Mouse (Mus musculus): ENCODE measurements around the gene Tk2. TPM values are rescaled to one million over a fixed set of nuclear protein-coding genes. Genes with fewer than 3 reads are reported as not detected.

Tk2 gene
- polyA plus RNA-seq, 1 experiment from 2014 or later, result 43.3 TPM

Other genes starting within 250 kb of the Tk2 start
- 18.1 and 18.9 TPM in 2 replicates for gene Cdh5, start 146.9 kb downstream of the Tk2 start, polyA plus RNA-seq (2015; fragmentation: Nextera tagmentation; extraction: Ambion mirVana)
- 5.8 and 6.0 TPM in 2 replicates for gene Bean1, start 78.1 kb downstream of the Tk2 start, polyA plus RNA-seq (2015; fragmentation: Nextera tagmentation; extraction: Ambion mirVana)
- 34.9 and 36.4 TPM in 2 replicates for gene Cklf, start 2.3 kb upstream of the Tk2 start, polyA plus RNA-seq (2015; fragmentation: Nextera tagmentation; extraction: Ambion mirVana)
- gene Cmtm2a, start 44.6 kb upstream of the Tk2 start, polyA plus RNA-seq (2015; fragmentation: Nextera tagmentation; extraction: Ambion mirVana), result not detected in 2 replicates
- not detected in 2 replicates for gene Gm45711, start 61.5 kb upstream of the Tk2 start, polyA plus RNA-seq (2015; fragmentation: Nextera tagmentation; extraction: Ambion mirVana)
- not detected in 2 replicates for gene Cmtm1, start 61.6 kb upstream of the Tk2 start, polyA plus RNA-seq (2015; fragmentation: Nextera tagmentation; extraction: Ambion mirVana)
- not detected in 2 replicates for gene Gm11020, start 73.0 kb upstream of the Tk2 start, polyA plus RNA-seq (2015; fragmentation: Nextera tagmentation; extraction: Ambion mirVana)
- gene Cmtm2b, start 73.7 kb upstream of the Tk2 start, polyA plus RNA-seq (2015; fragmentation: Nextera tagmentation; extraction: Ambion mirVana), result not detected in 2 replicates
- gene Cmtm3, start 90.9 kb upstream of the Tk2 start, polyA plus RNA-seq (2015; fragmentation: Nextera tagmentation; extraction: Ambion mirVana), result 54.3 and 60.0 TPM in 2 replicates
- 1.6 and 1.9 TPM in 2 replicates for gene Cmtm4, start 147.2 kb upstream of the Tk2 start, polyA plus RNA-seq (2015; fragmentation: Nextera tagmentation; extraction: Ambion mirVana)
- gene Dync1li2, start 194.5 kb upstream of the Tk2 start, polyA plus RNA-seq (2015; fragmentation: Nextera tagmentation; extraction: Ambion mirVana), result 95.5 and 104 TPM in 2 replicates